Mouse (Mus musculus) C2C12 (cell line): Measurements from ENCODE around the gene Cbfa2t3. TPM values are rescaled to one million over a fixed set of nuclear protein-coding genes. Genes with fewer than 3 reads are reported as not detected.

Experiments
- H3K27me3 ChIP-seq: one replicate; pipeline ENCODE4 v1.6.1; 2011; ENCODE audit not compliant: control insufficient read depth, insufficient read depth, insufficient read length
- H3K36me3 ChIP-seq: one replicate; pipeline ENCODE4 v1.6.1; 2011; ENCODE audit not compliant: control insufficient read depth, insufficient read depth
- H3K4me3 ChIP-seq: one replicate; pipeline ENCODE4 v1.5.1; 2011; ENCODE audit warnings: mild to moderate bottlenecking, control low read depth; ENCODE audit not compliant: poor library complexity, insufficient read depth, severe bottlenecking
- H3K79me2 ChIP-seq: one replicate; pipeline ENCODE4 v1.6.1; 2011; ENCODE audit not compliant: control insufficient read depth, insufficient read depth
- H3K79me3 ChIP-seq: one replicate; pipeline ENCODE4 v1.6.1; 2011; ENCODE audit warnings: low read depth, control low read depth
- H3ac ChIP-seq: one replicate; pipeline ENCODE3; 2011; ENCODE audit warnings: low read depth; ENCODE audit not compliant: control insufficient read depth, insufficient read length
- CEBPB ChIP-seq: IDR thresholded peaks from one replicate; pipeline ENCODE4 v1.6.1; 2011; ENCODE audit warnings: low read depth, mild to moderate bottlenecking, control low read depth, moderate library complexity
- CTCF ChIP-seq: IDR thresholded peaks from one replicate; pipeline ENCODE4 v1.5.1; 2011; ENCODE audit not compliant: control insufficient read depth, insufficient read depth, insufficient read length
- FOSL1 ChIP-seq: IDR thresholded peaks from one replicate; pipeline ENCODE4 v1.8.0; 2011; ENCODE audit warnings: mild to moderate bottlenecking, low read length; ENCODE audit not compliant: poor library complexity, insufficient read depth, severe bottlenecking
- MAX ChIP-seq: IDR thresholded peaks from one replicate; pipeline ENCODE4 v1.6.1; 2011; ENCODE audit warnings: mild to moderate bottlenecking, control low read depth
- MYOD1 ChIP-seq: IDR thresholded peaks from one replicate; pipeline ENCODE4 v1.6.1; 2011; ENCODE audit warnings: low read depth; ENCODE audit not compliant: control insufficient read depth, insufficient read length
- MYOG ChIP-seq: IDR thresholded peaks from one replicate; pipeline ENCODE4 v1.6.1; 2011; ENCODE audit not compliant: control insufficient read depth, insufficient read length; ENCODE audit errors: extremely low read depth
- USF1 ChIP-seq: IDR thresholded peaks from one replicate; pipeline ENCODE4 v1.6.1; 2011; ENCODE audit warnings: low read depth, mild to moderate bottlenecking, control low read depth, moderate library complexity
- polyA plus RNA-seq: library from polyadenylated mRNA; unstranded; fragments of >200 nt; fragmentation: generic; extraction: Trizol; gene quantifications from one replicate; pipeline ENCODE4 v1.2.1, GENCODE M21; 2012; ENCODE audit warnings: missing spikeins

The Cbfa2t3 gene
- polyA plus RNA-seq, 1 experiment = 0.15 TPM

DNA sequence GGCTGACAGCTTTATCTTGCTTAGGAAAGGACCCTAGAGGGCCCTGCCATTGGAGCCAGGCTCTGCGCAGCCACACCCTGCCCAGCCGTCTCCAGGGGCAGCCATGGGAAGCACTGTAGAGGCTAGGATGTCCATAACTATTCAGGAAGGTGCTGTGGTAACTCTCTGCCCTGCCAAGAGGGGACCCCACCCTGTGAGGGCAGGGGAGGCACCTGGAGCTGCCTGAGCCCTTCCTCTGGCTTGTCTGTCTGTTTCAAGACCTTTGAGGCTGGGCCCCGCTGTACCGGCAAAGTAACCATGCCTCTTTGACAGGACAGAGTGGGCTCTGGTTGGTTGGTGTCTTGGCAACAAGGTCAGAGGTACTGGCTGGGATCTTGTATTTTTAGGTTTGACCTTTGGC, 58.1 kb downstream of the Cbfa2t3 start:
- no peaks in the 10 kb centered on the region for H3K79me2 ChIP-seq
- no peak overlapping the region for H3ac ChIP-seq
- no peaks in the 10 kb centered on the region for H3K36me3 ChIP-seq
- H3K4me3 ChIP-seq = no peak overlapping the region
- no peaks in the 10 kb centered on the region for H3K79me3 ChIP-seq
- H3K27me3 ChIP-seq = peaks cover 77% of the 10 kb centered on the region
- no peak for TF ChIP-seq CEBPB
- no peak for TF ChIP-seq CTCF
- TF ChIP-seq MYOG = no peak
- no peak for TF ChIP-seq USF1
- TF ChIP-seq FOSL1 = no peak

- Histone ChIP-seq H3K36me3 (no peaks in the 10 kb centered on the region), H3K4me3 (no peak overlapping the region), H3K79me3 (no peaks in the 10 kb centered on the region), H3K27me3 (peaks cover 76% of the 10 kb centered on the region), H3ac (no peak overlapping the region), H3K79me2 (no peaks in the 10 kb centered on the region)
- TF ChIP-seq CTCF (no peak), CEBPB (no peak), MYOD1 (no peak), FOSL1 (no peak), USF1 (no peak), MYOG (no peak), MAX (no peak)
These were observed 59.2 kb downstream of the Cbfa2t3 start for GRCm38 (mm10) chr8:122639521-122640248.

DNA sequence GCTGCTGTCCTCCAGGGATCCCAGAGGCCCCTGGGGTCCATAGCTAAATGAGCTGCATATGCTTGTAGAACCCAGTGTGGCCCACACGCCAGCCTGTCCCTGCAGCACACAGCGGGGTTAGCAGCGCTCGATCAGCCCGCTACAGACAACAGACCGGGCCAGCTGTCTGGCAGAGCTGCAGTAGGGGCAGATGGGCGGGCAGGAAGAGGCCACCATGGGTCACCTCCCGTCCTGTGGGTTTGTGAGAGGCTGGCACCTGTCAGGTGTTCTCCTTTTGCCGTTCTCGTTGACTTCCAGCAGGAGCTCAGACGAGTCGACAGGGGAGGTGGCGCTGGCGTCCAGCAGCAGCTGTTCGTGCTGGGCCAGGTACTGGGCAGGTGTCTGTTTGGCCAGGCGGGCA, 60.3 kb downstream of the Cbfa2t3 start:
- H3K36me3 ChIP-seq = no peaks in the 10 kb centered on the region
- no peak for TF ChIP-seq FOSL1
- TF ChIP-seq USF1 = no peak
- TF ChIP-seq MYOG = no peak
- no peak for TF ChIP-seq CEBPB
- TF ChIP-seq MAX = no peak
- no peak for TF ChIP-seq MYOD1
- TF ChIP-seq CTCF = no peak
- no peaks in the 10 kb centered on the region for H3K79me3 ChIP-seq
- no peak overlapping the region for H3ac ChIP-seq
- H3K4me3 ChIP-seq = no peak overlapping the region
- H3K79me2 ChIP-seq = no peaks in the 10 kb centered on the region
- peaks cover 70% of the 10 kb centered on the region for H3K27me3 ChIP-seq

- Histone ChIP-seq H3ac (no peak overlapping the region), H3K27me3 (peaks cover 65% of the 10 kb centered on the region), H3K79me2 (no peaks in the 10 kb centered on the region), H3K36me3 (no peaks in the 10 kb centered on the region), H3K4me3 (no peak overlapping the region), H3K79me3 (no peaks in the 10 kb centered on the region)
- TF ChIP-seq CEBPB = no peak
- TF ChIP-seq MYOG = no peak
These were observed 61.7 kb downstream of the Cbfa2t3 start for GRCm38 (mm10) chr8:122637230-122637629.

GRCm38 (mm10) chr8:122636803-122637175, 62.1 kb downstream of the Cbfa2t3 start:
- no peak for TF ChIP-seq CEBPB
- TF ChIP-seq MYOD1 = no peak
- TF ChIP-seq MYOG = no peak
- no peak for TF ChIP-seq USF1
- no peak for TF ChIP-seq CTCF
- TF ChIP-seq MAX = no peak
- no peak for TF ChIP-seq FOSL1
- Histone ChIP-seq H3K4me3 (no peak overlapping the region), H3K79me2 (no peaks in the 10 kb centered on the region), H3K27me3 (peaks cover 67% of the 10 kb centered on the region), H3ac (no peak overlapping the region), H3K79me3 (no peaks in the 10 kb centered on the region), H3K36me3 (no peaks in the 10 kb centered on the region)
